Mouse (Mus musculus) heart, embryonic 10.5 days (tissue): Measurements from ENCODE around the gene Mthfd2. TPM values are rescaled to one million over a fixed set of nuclear protein-coding genes. Genes with fewer than 3 reads are reported as not detected.
"Not testable (repeated sequence)": the region's sequence is repeated elsewhere in the genome, so short reads cannot be mapped to it uniquely, and the experiment has no call there.

Source experiments
- DNase-seq: peaks from one replicate; pipeline ENCODE4 v3.0.0-alpha.2; 2017; ENCODE audit warnings: low spot score
- H3K27ac ChIP-seq: fragments of 300-500 bp; sonication (generic); 2 replicates; pipeline ENCODE4 v1.5.1; 2016; ENCODE audit warnings: mild to moderate bottlenecking
- H3K27me3 ChIP-seq: fragments of 300-500 bp; sonication (generic); 2 replicates; pipeline ENCODE4 v1.6.1; 2016; ENCODE audit warnings: mild to moderate bottlenecking; ENCODE audit not compliant: poor library complexity, insufficient read depth, severe bottlenecking
- H3K36me3 ChIP-seq: fragments of 300-500 bp; sonication (generic); 2 replicates; pipeline ENCODE4 v1.6.1; 2016; ENCODE audit warnings: mild to moderate bottlenecking, moderate library complexity
- H3K4me1 ChIP-seq: fragments of 300-500 bp; sonication (generic); 2 replicates; pipeline ENCODE4 v1.6.1; 2016; ENCODE audit warnings: mild to moderate bottlenecking
- H3K4me3 ChIP-seq: fragments of 300-500 bp; sonication (generic); 2 replicates; pipeline ENCODE4 v1.5.1; 2016; ENCODE audit warnings: mild to moderate bottlenecking, moderate library complexity
- H3K9me3 ChIP-seq: fragments of 300-500 bp; sonication (generic); 2 replicates; pipeline ENCODE4 v1.6.1; 2016; ENCODE audit warnings: mild to moderate bottlenecking, moderate library complexity
- WGBS: fragments of 180-500 bp; shearing (Covaris S2); methylation state at CpG from one replicate; pipeline ENCODE4 v1.1.7; 2016; 5-methylcytosine and 5-hydroxymethylcytosine counted together
- polyA plus RNA-seq: library from polyadenylated mRNA; unstranded; fragments of >200 nt; fragmentation: Nextera tagmentation; extraction: Ambion mirVana; gene quantifications from 2 replicates; pipeline ENCODE4 v1.2.1, GENCODE M21; 2016

Gene Mthfd2
- polyA plus RNA-seq, 1 experiment from 2014 or later = 58.7 TPM

- peak; percentile 92 for DNase-seq
- peak overlapping the region; percentile 93; the same call in 1 of the 2 replicates for H3K27ac ChIP-seq
- 78% methylated on average over 7 of the region's 7 CpGs for WGBS
Observed at GRCm38 (mm10) chr6:83351490-83352160, 25.9 kb upstream of the Mthfd2 start.

GRCm38 (mm10) chr6:83350851-83351405 lies 25.2 kb upstream of the Mthfd2 start:
- Histone ChIP-seq H3K36me3 (peaks cover 40% of the 10 kb centered on the region), H3K9me3 (no peaks in the 10 kb centered on the region), H3K27me3 (no peaks in the 10 kb centered on the region), H3K4me1 (peaks cover 22% of the 10 kb centered on the region), H3K4me3 (peak overlapping the region; percentile 76; the same call in 1 of the 2 replicates), H3K27ac (peak overlapping the region; percentile 93)
- 88% methylated on average over 16 of the region's 16 CpGs for WGBS
- DNase-seq = peak; percentile 70

More at GRCm38 (mm10) chr6:83351490-83352160, 25.9 kb upstream of the Mthfd2 start:
- Histone ChIP-seq H3K9me3 (no peaks in the 10 kb centered on the region), H3K4me1 (peaks cover 26% of the 10 kb centered on the region), H3K36me3 (peaks cover 42% of the 10 kb centered on the region), H3K4me3 (no peak overlapping the region), H3K27me3 (no peaks in the 10 kb centered on the region)

GRCm38 (mm10) chr6:83350172-83350571 lies 24.5 kb upstream of the Mthfd2 start:
- H3K9me3 ChIP-seq = no peaks in the 10 kb centered on the region
- 80% methylated on average over 7 of the region's 7 CpGs for WGBS
- DNase-seq = peak; percentile 74
- H3K27me3 ChIP-seq = no peaks in the 10 kb centered on the region
- peaks cover 33% of the 10 kb centered on the region for H3K36me3 ChIP-seq
- peak overlapping the region; percentile 93 for H3K27ac ChIP-seq
- H3K4me1 ChIP-seq = peaks cover 22% of the 10 kb centered on the region
- H3K4me3 ChIP-seq = peak overlapping the region; percentile 76

GRCm38 (mm10) chr6:83349274-83349958 lies 23.7 kb upstream of the Mthfd2 start:
- Histone ChIP-seq H3K27ac (peak overlapping the region; percentile 93), H3K9me3 (no peaks in the 10 kb centered on the region), H3K27me3 (no peaks in the 10 kb centered on the region), H3K4me3 (peak overlapping the region; percentile 76), H3K4me1 (peaks cover 22% of the 10 kb centered on the region), H3K36me3 (peaks cover 25% of the 10 kb centered on the region)
- DNase-seq = peak; percentile 95
- under 1% methylated on average over 53 of the region's 53 CpGs for WGBS

GRCm38 (mm10) chr6:83348873-83349272 lies 23.2 kb upstream of the Mthfd2 start, which contains the start of gene Bola3:
Bola3 (plus strand) TSS chr6:83349147.
- Histone ChIP-seq H3K36me3 (peaks cover 25% of the 10 kb centered on the region), H3K4me1 (peaks cover 22% of the 10 kb centered on the region), H3K4me3 (peak within 1 kb of the TSS; percentile 76), H3K27me3 (no peaks in the 10 kb centered on the region), H3K27ac (peak within 1 kb of the TSS; percentile 93), H3K9me3 (no peaks in the 10 kb centered on the region)
- WGBS = 31% methylated on average over 6 of the region's 6 CpGs
- no peak for DNase-seq

- no peaks in the 10 kb centered on the region for H3K27me3 ChIP-seq
- no peak overlapping the region for H3K27ac ChIP-seq
- no peak overlapping the region for H3K4me3 ChIP-seq
- H3K9me3 ChIP-seq = no peaks in the 10 kb centered on the region
- DNase-seq = peak; percentile 45
- peaks cover 22% of the 10 kb centered on the region for H3K4me1 ChIP-seq
- WGBS = 96% methylated on average over 3 of the region's 3 CpGs
- peaks cover 21% of the 10 kb centered on the region for H3K36me3 ChIP-seq
Observed at GRCm38 (mm10) chr6:83347916-83348315, 22.2 kb upstream of the Mthfd2 start.

GRCm38 (mm10) chr6:83345285-83345684 lies 19.6 kb upstream of the Mthfd2 start:
- H3K4me3 ChIP-seq, H3K27me3 ChIP-seq, H3K9me3 ChIP-seq, H3K27ac ChIP-seq: not testable (repeated sequence)
- WGBS = 90% methylated on average over 8 of the region's 8 CpGs
- Histone ChIP-seq H3K36me3 (peaks cover 37% of the 10 kb centered on the region), H3K4me1 (peaks cover 13% of the 10 kb centered on the region)
- DNase-seq = peak; percentile 46

- Histone ChIP-seq H3K27ac (no peak overlapping the region), H3K36me3 (peaks cover 60% of the 10 kb centered on the region), H3K4me1 (no peaks in the 10 kb centered on the region), H3K4me3 (no peak overlapping the region), H3K9me3 (no peaks in the 10 kb centered on the region), H3K27me3 (no peaks in the 10 kb centered on the region)
- no peak for DNase-seq
- 95% methylated on average over 2 of the region's 2 CpGs for WGBS
Observed at GRCm38 (mm10) chr6:83342957-83343356, 17.2 kb upstream of the Mthfd2 start.

- WGBS = 83% methylated on average over 3 of the region's 3 CpGs
- H3K36me3 ChIP-seq = peaks cover 73% of the 10 kb centered on the region
- no peak overlapping the region for H3K4me3 ChIP-seq
- H3K9me3 ChIP-seq = no peaks in the 10 kb centered on the region
- no peaks in the 10 kb centered on the region for H3K4me1 ChIP-seq
- DNase-seq = no peak
- H3K27me3 ChIP-seq = no peaks in the 10 kb centered on the region
- H3K27ac ChIP-seq = no peak overlapping the region
Observed at GRCm38 (mm10) chr6:83341387-83341786, 15.7 kb upstream of the Mthfd2 start.

- no peak overlapping the region for H3K4me3 ChIP-seq
- DNase-seq = no peak
- no peaks in the 10 kb centered on the region for H3K9me3 ChIP-seq
- H3K36me3 ChIP-seq = peaks cover 36% of the 10 kb centered on the region
- H3K27me3 ChIP-seq = no peaks in the 10 kb centered on the region
- no peak overlapping the region for H3K27ac ChIP-seq
- WGBS = 89% methylated on average over 3 of the region's 3 CpGs
- H3K4me1 ChIP-seq = peaks cover 9% of the 10 kb centered on the region
Observed at GRCm38 (mm10) chr6:83327591-83328190, 2.0 kb upstream of the Mthfd2 start.

GRCm38 (mm10) chr6:83326761-83327160 lies 1.1 kb upstream of the Mthfd2 start:
- H3K4me1 ChIP-seq = peaks cover 9% of the 10 kb centered on the region
- no peaks in the 10 kb centered on the region for H3K9me3 ChIP-seq
- peaks cover 29% of the 10 kb centered on the region for H3K36me3 ChIP-seq
- 67% methylated on average over 6 of the region's 6 CpGs for WGBS
- H3K27ac ChIP-seq = peak overlapping the region; percentile 96
- DNase-seq = no peak
- no peaks in the 10 kb centered on the region for H3K27me3 ChIP-seq
- H3K4me3 ChIP-seq = peak overlapping the region; percentile 84

GRCm38 (mm10) chr6:83326394-83326736 lies 657 bp upstream of the Mthfd2 start:
- peak overlapping the region; percentile 96 for H3K27ac ChIP-seq
- WGBS = 4% methylated on average over 6 of the region's 6 CpGs
- DNase-seq = no peak
- peak overlapping the region; percentile 84 for H3K4me3 ChIP-seq
- no peaks in the 10 kb centered on the region for H3K27me3 ChIP-seq
- H3K36me3 ChIP-seq = peaks cover 25% of the 10 kb centered on the region
- no peaks in the 10 kb centered on the region for H3K9me3 ChIP-seq
- H3K4me1 ChIP-seq = peaks cover 9% of the 10 kb centered on the region
